Mouse (Mus musculus) kidney, embryonic 15.5 days (tissue): ENCODE data around the gene Gm40460. TPM values are rescaled to one million over a fixed set of nuclear protein-coding genes. Genes with fewer than 3 reads are reported as not detected.
"Not testable (repeated sequence)": the region's sequence is repeated elsewhere in the genome, so short reads cannot be mapped to it uniquely, and the experiment has no call there.

Source experiments
- ATAC-seq: fragments of 200-750 bp; cut with Nextera tagmentation; replicated peaks from 2 replicates; pipeline ENCODE4 v1.8.0; 2017; ENCODE audit warnings: moderate TSS enrichment; ENCODE audit not compliant: low FRiP score
- H3K27ac ChIP-seq: fragments of 300-500 bp; sonication (generic); 2 replicates; pipeline ENCODE4 v1.5.1; 2015; ENCODE audit warnings: mild to moderate bottlenecking, inconsistent platforms
- H3K27me3 ChIP-seq: fragments of 300-500 bp; sonication (generic); 2 replicates; pipeline ENCODE4 v1.6.1; 2015; ENCODE audit warnings: inconsistent platforms
- H3K36me3 ChIP-seq: fragments of 300-500 bp; sonication (generic); 2 replicates; pipeline ENCODE4 v1.6.1; 2015; ENCODE audit warnings: inconsistent platforms
- H3K4me1 ChIP-seq: fragments of 300-500 bp; sonication (generic); 2 replicates; pipeline ENCODE4 v1.6.1; 2015; ENCODE audit warnings: inconsistent platforms
- H3K4me2 ChIP-seq: fragments of 300-500 bp; sonication (generic); 2 replicates; pipeline ENCODE4 v1.6.1; 2015; ENCODE audit warnings: moderate library complexity, mild to moderate bottlenecking, inconsistent platforms
- H3K4me3 ChIP-seq: fragments of 300-500 bp; sonication (generic); replicated peaks from 2 replicates; pipeline ENCODE4 v1.5.1; 2015; ENCODE audit warnings: mild to moderate bottlenecking, inconsistent platforms
- H3K9ac ChIP-seq: fragments of 300-500 bp; sonication (generic); 2 replicates; pipeline ENCODE4 v1.6.1; 2015; ENCODE audit warnings: mild to moderate bottlenecking, inconsistent platforms
- H3K9me3 ChIP-seq: fragments of 300-500 bp; sonication (generic); replicated peaks from 2 replicates; pipeline ENCODE4 v1.6.1; 2016; ENCODE audit warnings: inconsistent platforms
- WGBS: fragments of 180-500 bp; shearing (Covaris S2); methylation state at CpG from one replicate; pipeline ENCODE4 v1.1.7; 2015; ENCODE audit warnings: mixed read lengths; 5-methylcytosine and 5-hydroxymethylcytosine counted together
- polyA plus RNA-seq: library from polyadenylated mRNA; unstranded; fragments of >200 nt; fragmentation: Nextera tagmentation; extraction: Ambion mirVana; gene quantifications from 2 replicates; pipeline ENCODE4 v1.2.1, GENCODE M21; 2015

The Gm40460 gene
- not detected in 2 replicates for polyA plus RNA-seq

GRCm38 (mm10) chr7:142240978-142241377 is at the start of gene Gm40460:
Gm40460 (minus strand) TSS chr7:142241078.
- WGBS, result 17% methylated on average over 2 of the region's 2 CpGs
- Histone ChIP-seq H3K9ac (no peak within 1 kb of the TSS), H3K27me3 (no peaks in the 10 kb centered on the region), H3K4me3 (no peak within 1 kb of the TSS), H3K27ac (no peak within 1 kb of the TSS), H3K36me3 (no peaks in the 10 kb centered on the region), H3K4me2 (no peak within 1 kb of the TSS), H3K9me3 (no peaks in the 10 kb centered on the region), H3K4me1 (peaks cover 7% of the 10 kb centered on the region; the same call in 1 of the 2 replicates)
- ATAC-seq, result no peak

- H3K36me3 ChIP-seq, H3K4me2 ChIP-seq, H3K4me3 ChIP-seq, H3K9ac ChIP-seq, ATAC-seq, H3K9me3 ChIP-seq, H3K27me3 ChIP-seq: not testable (repeated sequence)
- WGBS, result 25% methylated on average over 9 of the region's 9 CpGs
- Histone ChIP-seq H3K27ac (peak overlapping the region; percentile 96), H3K4me1 (peaks cover 48% of the 10 kb centered on the region)
Measured at GRCm38 (mm10) chr7:142285910-142286612, 45.2 kb upstream of the Gm40460 start.

- Histone ChIP-seq H3K36me3 (no peaks in the 10 kb centered on the region), H3K27ac (peak overlapping the region; percentile 96), H3K9me3 (no peaks in the 10 kb centered on the region), H3K9ac (peak overlapping the region; percentile 68), H3K27me3 (no peaks in the 10 kb centered on the region), H3K4me1 (peaks cover 48% of the 10 kb centered on the region), H3K4me2 (peak overlapping the region; percentile 87), H3K4me3 (peak overlapping the region; percentile 58)
- ATAC-seq, result peak; percentile 74
- WGBS, result 9% methylated on average over 23 of the region's 23 CpGs
Measured at GRCm38 (mm10) chr7:142285130-142285835, 44.4 kb upstream of the Gm40460 start.

GRCm38 (mm10) chr7:142284615-142285080 is 43.8 kb upstream of the Gm40460 start:
- H3K4me3 ChIP-seq, result peak overlapping the region; percentile 58
- peak overlapping the region; percentile 68 for H3K9ac ChIP-seq
- peak overlapping the region; percentile 87 for H3K4me2 ChIP-seq
- WGBS, result under 1% methylated on average over 19 of the region's 19 CpGs
- H3K36me3 ChIP-seq, result no peaks in the 10 kb centered on the region
- ATAC-seq, result peak; percentile 64
- H3K27ac ChIP-seq, result peak overlapping the region; percentile 96
- H3K9me3 ChIP-seq, result no peaks in the 10 kb centered on the region
- H3K27me3 ChIP-seq, result no peaks in the 10 kb centered on the region
- peaks cover 48% of the 10 kb centered on the region for H3K4me1 ChIP-seq

- ATAC-seq, result peak; percentile 73
- WGBS, result under 1% methylated on average over 38 of the region's 38 CpGs
Measured at GRCm38 (mm10) chr7:142284023-142284591, 43.2 kb upstream of the Gm40460 start.

GRCm38 (mm10) chr7:142282847-142283246 is 42.0 kb upstream of the Gm40460 start:
- not testable (repeated sequence) for H3K9me3 ChIP-seq, H3K36me3 ChIP-seq, ATAC-seq, H3K27me3 ChIP-seq
- WGBS, result 23% methylated on average over 2 of the region's 2 CpGs
- Histone ChIP-seq H3K27ac (0 out of 2 replicates have a peak overlapping the region, but pooled peaks have one; percentile 34), H3K9ac (0 out of 2 replicates have a peak overlapping the region, but pooled peaks have one; percentile 68), H3K4me2 (peak overlapping the region; percentile 87), H3K4me3 (peak overlapping the region; percentile 58; the same call in 1 of the 2 replicates), H3K4me1 (peaks cover 43% of the 10 kb centered on the region)

More at GRCm38 (mm10) chr7:142284023-142284591, 43.2 kb upstream of the Gm40460 start:
- Histone ChIP-seq H3K4me3 (peak overlapping the region; percentile 58), H3K9ac (peak overlapping the region; percentile 68), H3K4me2 (peak overlapping the region; percentile 87), H3K4me1 (peaks cover 48% of the 10 kb centered on the region), H3K36me3 (no peaks in the 10 kb centered on the region), H3K27ac (peak overlapping the region; percentile 96), H3K27me3 (no peaks in the 10 kb centered on the region), H3K9me3 (no peaks in the 10 kb centered on the region)

GRCm38 (mm10) chr7:142279291-142279690 is 38.4 kb upstream of the Gm40460 start:
- 77% methylated on average over 1 of the region's 1 CpGs for WGBS
- H3K4me1 ChIP-seq, result peaks cover 18% of the 10 kb centered on the region; the same call in 1 of the 2 replicates
- not testable (repeated sequence) for H3K9ac ChIP-seq, H3K27ac ChIP-seq, H3K9me3 ChIP-seq, H3K27me3 ChIP-seq, H3K4me3 ChIP-seq, ATAC-seq, H3K4me2 ChIP-seq, H3K36me3 ChIP-seq

- H3K4me1 ChIP-seq, ATAC-seq, H3K4me3 ChIP-seq, H3K9me3 ChIP-seq, H3K27ac ChIP-seq, H3K27me3 ChIP-seq, H3K9ac ChIP-seq, H3K36me3 ChIP-seq, H3K4me2 ChIP-seq: not testable (repeated sequence)
- WGBS, result 0% methylated on average over 3 of the region's 3 CpGs
Measured at GRCm38 (mm10) chr7:142278183-142278582, 37.3 kb upstream of the Gm40460 start.

GRCm38 (mm10) chr7:142274263-142274662 is 33.4 kb upstream of the Gm40460 start, which contains the start of gene Gm4559:
Gm4559 (minus strand) TSS chr7:142274363.
- H3K27me3 ChIP-seq, H3K36me3 ChIP-seq, H3K4me1 ChIP-seq, H3K4me2 ChIP-seq, H3K4me3 ChIP-seq, ATAC-seq, H3K27ac ChIP-seq, H3K9me3 ChIP-seq, H3K9ac ChIP-seq: not testable (repeated sequence)

- ATAC-seq, H3K27ac ChIP-seq, H3K27me3 ChIP-seq, H3K9ac ChIP-seq, H3K9me3 ChIP-seq, H3K4me2 ChIP-seq, H3K4me1 ChIP-seq, H3K36me3 ChIP-seq, H3K4me3 ChIP-seq: not testable (repeated sequence)
- 57% methylated on average over 1 of the region's 1 CpGs for WGBS
Measured at GRCm38 (mm10) chr7:142258254-142258653, 17.4 kb upstream of the Gm40460 start, which contains the start of gene Gm2431. Gm2431 (minus strand) TSS chr7:142258354.

GRCm38 (mm10) chr7:142255517-142255916 is 14.6 kb upstream of the Gm40460 start:
- no peaks in the 10 kb centered on the region for H3K9me3 ChIP-seq
- no peak overlapping the region for H3K4me2 ChIP-seq
- peaks cover 14% of the 10 kb centered on the region for H3K27me3 ChIP-seq
- no peak overlapping the region for H3K4me3 ChIP-seq
- H3K27ac ChIP-seq, result no peak overlapping the region
- no peaks in the 10 kb centered on the region for H3K4me1 ChIP-seq
- 0% methylated on average over 2 of the region's 2 CpGs for WGBS
- no peaks in the 10 kb centered on the region for H3K36me3 ChIP-seq
- no peak for ATAC-seq
- no peak overlapping the region for H3K9ac ChIP-seq

GRCm38 (mm10) chr7:142249824-142250223 is 8.9 kb upstream of the Gm40460 start:
- Histone ChIP-seq H3K36me3 (no peaks in the 10 kb centered on the region), H3K9me3 (no peaks in the 10 kb centered on the region), H3K27ac (no peak overlapping the region), H3K4me2 (no peak overlapping the region), H3K4me3 (no peak overlapping the region), H3K27me3 (peaks cover 14% of the 10 kb centered on the region), H3K9ac (no peak overlapping the region), H3K4me1 (no peaks in the 10 kb centered on the region)
- 0% methylated on average over 1 of the region's 1 CpGs for WGBS
- ATAC-seq, result no peak
